Mouse (Mus musculus): ENCODE measurements around the gene Pibf1. TPM values are rescaled to one million over a fixed set of nuclear protein-coding genes. Genes with fewer than 3 reads are reported as not detected.

The Pibf1 gene
- polyA plus RNA-seq (2012; rRNA removed) = 3.1 and 3.3 TPM in 2 replicates

GRCm38 (mm10) chr14:99099267-99099966 is at the start of gene Pibf1, which contains the start of gene Dis3:
Pibf1 (plus strand) TSS chr14:99099424.
Dis3 (minus strand) TSS chr14:99099770.

GRCm38 (mm10) chr14:99298385-99299021 is 199.3 kb downstream of the Pibf1 start, which contains the start of gene Klf5:
Klf5 (plus strand) TSS chr14:99298691.

Other genes with a start within 250 kb of the Pibf1 start
- gene Rpl36a-ps1, start 105.1 kb upstream of the Pibf1 start, polyA plus RNA-seq (2012; rRNA removed) = 7.6 and 7.8 TPM in 2 replicates
- gene Mzt1, start 53.3 kb upstream of the Pibf1 start, polyA plus RNA-seq (2012; rRNA removed) = 24.1 and 31.2 TPM in 2 replicates
- 13.3 and 14.5 TPM in 2 replicates for gene Bora, start 53.2 kb upstream of the Pibf1 start, polyA plus RNA-seq (2012; rRNA removed)
- gene Dis3, start 346 bp downstream of the Pibf1 start, polyA plus RNA-seq (2012; rRNA removed) = 10.1 and 11.5 TPM in 2 replicates
- gene Klf5, start 199.3 kb downstream of the Pibf1 start, polyA plus RNA-seq (2012; rRNA removed) = 0.59 and 0.68 TPM in 2 replicates